Mouse (Mus musculus) urinary bladder, postnatal 10 days (tissue): Measurements from ENCODE around the gene Il4ra.

ENCODE experiments used
- DNase-seq: peaks from one replicate; pipeline ENCODE4 v3.0.0; 2022; ENCODE audit warnings: low spot score

The Il4ra gene

DNA sequence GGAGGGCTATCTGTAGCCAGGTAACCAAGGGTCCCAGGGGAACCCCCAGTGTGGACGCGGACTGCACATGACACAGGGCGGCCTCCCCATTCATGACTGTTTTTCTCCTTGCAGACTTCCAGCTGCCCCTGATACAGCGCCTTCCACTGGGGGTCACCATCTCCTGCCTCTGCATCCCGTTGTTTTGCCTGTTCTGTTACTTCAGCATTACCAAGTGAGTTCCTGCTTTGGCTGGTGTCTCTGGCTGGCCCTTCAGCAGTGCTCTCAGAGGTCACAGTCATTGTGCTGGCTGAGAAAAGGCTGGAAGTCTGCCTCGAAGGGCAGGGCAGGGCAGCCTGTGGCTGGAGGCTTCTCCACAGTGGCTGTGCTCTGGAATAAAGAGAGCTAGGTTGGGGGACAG lies 20.8 kb downstream of the Il4ra start:
- DNase-seq, result no peak

DNA sequence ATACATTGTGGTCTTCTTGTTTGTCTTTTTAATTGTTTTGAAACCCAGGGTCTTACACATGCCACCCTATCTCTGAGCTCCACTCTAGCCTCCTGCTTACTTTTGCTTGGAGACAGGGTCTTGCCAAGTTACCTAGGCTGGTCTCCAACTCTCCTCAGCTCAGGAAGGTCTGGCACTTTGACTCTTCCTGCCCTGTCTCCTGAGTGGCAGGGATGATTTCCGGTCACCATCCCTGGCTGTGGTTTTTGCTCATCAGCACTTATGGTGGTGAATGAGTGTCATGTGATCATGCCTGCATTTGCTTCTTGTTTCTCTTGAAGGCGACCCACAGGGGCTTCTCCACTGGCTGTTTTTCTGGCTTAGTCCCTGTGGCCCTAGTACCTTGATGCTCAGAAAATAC lies 21.9 kb downstream of the Il4ra start:
- DNase-seq, result no peak

- no peak for DNase-seq
Observed at GRCm38 (mm10) chr7:125574832-125575231, 22.9 kb downstream of the Il4ra start.

DNA sequence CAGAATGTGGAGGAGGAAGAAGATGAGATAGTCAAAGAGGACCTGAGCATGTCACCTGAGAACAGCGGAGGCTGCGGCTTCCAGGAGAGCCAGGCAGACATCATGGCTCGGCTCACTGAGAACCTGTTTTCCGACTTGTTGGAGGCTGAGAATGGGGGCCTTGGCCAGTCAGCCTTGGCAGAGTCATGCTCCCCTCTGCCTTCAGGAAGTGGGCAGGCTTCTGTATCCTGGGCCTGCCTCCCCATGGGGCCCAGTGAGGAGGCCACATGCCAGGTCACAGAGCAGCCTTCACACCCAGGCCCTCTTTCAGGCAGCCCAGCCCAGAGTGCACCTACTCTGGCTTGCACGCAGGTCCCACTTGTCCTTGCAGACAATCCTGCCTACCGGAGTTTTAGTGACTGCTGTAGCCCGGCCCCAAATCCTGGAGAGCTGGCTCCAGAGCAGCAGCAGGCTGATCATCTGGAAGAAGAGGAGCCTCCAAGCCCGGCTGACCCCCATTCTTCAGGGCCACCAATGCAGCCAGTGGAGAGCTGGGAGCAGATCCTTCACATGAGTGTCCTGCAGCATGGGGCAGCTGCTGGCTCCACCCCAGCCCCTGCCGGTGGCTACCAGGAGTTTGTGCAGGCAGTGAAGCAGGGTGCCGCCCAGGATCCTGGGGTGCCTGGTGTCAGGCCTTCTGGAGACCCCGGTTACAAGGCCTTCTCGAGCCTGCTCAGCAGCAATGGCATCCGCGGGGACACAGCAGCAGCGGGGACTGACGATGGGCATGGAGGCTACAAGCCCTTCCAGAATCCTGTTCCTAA lies 24.0 kb downstream of the Il4ra start:
- DNase-seq, result no peak

- DNase-seq, result no peak
Observed at GRCm38 (mm10) chr7:125576982-125577381, 25.1 kb downstream of the Il4ra start.

GRCm38 (mm10) chr7:125577486-125578088 lies 25.7 kb downstream of the Il4ra start:
- no peak for DNase-seq

DNA sequence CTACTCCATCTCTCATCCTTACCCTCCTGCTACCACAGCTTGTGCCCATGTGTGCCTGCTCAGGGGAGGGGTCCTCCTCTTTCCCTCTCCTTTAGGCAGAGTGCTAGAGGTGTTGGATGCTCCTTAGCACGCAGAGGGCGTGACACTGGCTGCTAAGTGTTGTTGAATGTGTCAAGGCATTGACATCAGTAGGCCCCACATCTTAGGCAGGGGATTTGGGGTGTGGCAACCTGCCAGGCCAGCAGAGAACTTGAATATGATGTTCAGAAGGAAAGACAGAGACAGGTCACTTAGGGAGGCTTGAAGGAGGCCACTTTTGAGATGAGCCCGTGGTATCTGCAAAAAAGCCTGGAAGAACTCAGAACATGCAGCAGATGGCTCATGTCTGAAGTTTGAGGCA lies 26.2 kb downstream of the Il4ra start:
- DNase-seq, result no peak

DNA sequence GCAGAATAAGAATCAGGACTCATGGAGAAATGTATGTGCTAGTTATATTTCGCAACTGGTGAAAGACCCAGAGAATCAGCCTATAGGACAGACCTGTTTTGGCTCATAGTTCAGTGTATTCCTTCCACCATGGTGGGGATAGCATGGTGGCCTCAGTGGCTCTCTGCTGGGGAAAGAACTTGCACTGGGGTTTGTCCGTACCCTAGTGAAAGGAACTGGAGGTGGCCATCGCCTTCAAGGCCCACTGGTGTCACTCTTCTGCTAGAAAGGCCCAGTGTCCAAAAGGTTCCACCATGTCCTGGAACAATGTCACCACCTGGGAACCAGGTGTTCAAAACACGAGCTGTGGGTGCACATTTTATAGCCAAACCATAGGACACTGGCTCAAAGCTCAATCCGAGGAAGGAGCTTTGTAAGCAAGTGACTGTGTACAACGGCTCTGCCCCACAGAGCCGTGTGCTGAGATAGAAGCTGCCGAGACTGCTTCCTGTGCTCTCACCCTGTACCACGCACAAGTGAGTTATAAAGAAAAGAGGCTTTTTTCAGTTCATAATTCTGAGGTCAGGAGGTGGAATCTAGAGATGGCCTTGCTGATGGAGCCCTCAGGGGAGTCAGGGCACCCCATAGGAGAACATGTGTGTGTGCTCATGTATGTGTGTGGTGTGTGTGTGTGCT lies 27.8 kb downstream of the Il4ra start:
- DNase-seq, result no peak

GRCm38 (mm10) chr7:125580220-125580549 lies 28.3 kb downstream of the Il4ra start:
- DNase-seq, result no peak

- no peak for DNase-seq
Observed at GRCm38 (mm10) chr7:125580625-125581316, 28.9 kb downstream of the Il4ra start.

DNA sequence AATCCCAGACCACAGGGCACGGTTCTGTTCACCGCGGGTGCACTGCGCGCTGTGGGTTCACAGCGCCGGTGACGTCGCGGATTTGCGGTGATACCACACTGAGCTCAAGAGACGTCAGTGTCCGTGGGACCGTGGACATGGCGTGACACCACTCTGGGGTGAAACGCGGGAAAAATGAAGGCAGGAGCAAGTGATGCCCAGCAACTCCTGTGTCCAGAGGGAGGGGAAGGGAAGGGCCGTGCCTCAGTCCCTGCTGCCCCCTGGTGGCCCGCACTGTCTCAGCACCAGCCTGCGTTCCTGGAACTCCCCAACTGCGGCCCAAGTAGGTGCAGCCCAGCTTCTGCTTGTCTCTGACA lies 29.4 kb downstream of the Il4ra start:
- peak; percentile 75 for DNase-seq

- no peak for DNase-seq
Observed at GRCm38 (mm10) chr7:125583325-125584004, 31.5 kb downstream of the Il4ra start.

- no peak for DNase-seq
Observed at GRCm38 (mm10) chr7:125584005-125584369, 32.1 kb downstream of the Il4ra start.

GRCm38 (mm10) chr7:125586355-125586754 lies 34.4 kb downstream of the Il4ra start:
- no peak for DNase-seq

GRCm38 (mm10) chr7:125588721-125589120 lies 36.8 kb downstream of the Il4ra start:
- DNase-seq, result no peak

DNA sequence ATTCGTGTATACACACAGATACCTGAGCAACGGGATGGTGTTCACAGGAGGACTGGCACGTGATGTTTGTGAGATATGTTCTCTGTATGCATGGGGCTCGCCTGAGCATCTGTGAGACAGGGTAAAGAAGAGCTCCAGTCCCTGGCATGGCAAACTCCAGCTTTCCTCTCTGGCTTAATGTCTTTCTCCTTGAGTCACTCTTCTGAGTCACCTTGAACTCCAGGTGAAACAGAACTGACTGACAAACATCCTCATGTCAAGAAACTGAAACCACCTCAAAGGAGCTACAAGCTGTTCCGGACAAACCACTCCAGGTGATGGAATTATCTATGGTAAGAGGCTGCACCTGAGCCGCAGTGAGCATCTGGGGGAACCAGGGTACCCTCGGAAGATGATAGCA lies 38.0 kb downstream of the Il4ra start:
- DNase-seq, result no peak

DNA sequence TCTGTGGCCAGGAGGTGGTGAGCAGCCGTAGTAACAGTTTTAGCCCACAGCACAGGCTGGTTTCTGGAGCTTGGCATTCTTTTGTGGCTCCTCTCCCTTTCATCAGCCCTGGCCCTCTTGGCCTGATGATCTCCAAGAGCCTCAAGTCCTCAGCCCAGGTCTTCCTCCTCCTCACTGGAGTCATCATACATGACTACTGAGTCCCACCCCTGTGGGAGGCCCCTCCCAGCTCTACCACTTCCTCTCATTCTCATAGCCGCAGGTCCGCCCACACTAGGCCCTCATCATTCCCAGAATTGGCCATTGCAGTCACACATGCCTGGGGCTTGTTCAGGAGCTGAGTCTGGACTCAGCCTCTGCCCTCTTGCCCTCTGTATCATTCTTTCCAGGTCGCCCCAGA lies 41.9 kb downstream of the Il4ra start:
- DNase-seq, result no peak

DNA sequence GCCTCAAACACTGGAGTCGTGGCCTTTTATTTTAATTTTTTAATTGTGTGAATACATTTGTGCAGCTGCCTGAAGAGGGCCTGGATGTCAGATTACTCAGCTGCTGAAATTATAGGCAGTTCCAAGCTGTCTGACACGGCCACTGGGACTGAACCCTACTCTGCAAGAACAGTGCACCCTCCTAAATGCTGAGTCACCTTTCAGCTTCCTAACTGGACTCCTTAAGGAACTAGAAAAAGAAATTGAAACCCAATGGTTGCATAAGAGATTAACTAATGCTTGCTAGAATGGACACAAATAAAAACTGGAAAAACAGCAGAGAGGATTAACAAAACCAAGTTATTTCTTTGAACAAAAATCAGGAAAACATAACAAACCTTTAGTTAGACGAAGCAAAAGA lies 44.5 kb downstream of the Il4ra start:
- DNase-seq, result no peak

DNA sequence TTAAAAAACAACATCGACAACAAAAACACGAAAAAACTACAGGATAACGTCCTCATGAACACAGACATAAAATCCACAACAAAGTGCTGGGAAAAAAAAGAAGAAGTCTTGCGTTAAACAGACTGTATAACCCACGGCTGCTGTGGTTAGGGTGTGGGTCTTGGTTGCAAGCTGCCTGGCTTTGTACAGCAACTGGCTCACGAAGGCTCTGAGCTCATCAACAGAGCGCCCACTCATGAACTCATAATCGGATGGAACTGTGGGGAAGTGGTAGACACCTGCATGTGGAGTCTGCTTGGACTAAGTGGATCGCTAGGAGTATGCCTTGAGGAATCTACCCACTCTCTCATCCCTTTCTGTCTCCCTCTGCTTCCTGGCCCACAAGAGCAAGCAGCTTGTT lies 45.2 kb downstream of the Il4ra start:
- no peak for DNase-seq

GRCm38 (mm10) chr7:125597516-125598347 lies 45.8 kb downstream of the Il4ra start:
- no peak for DNase-seq

- no peak for DNase-seq
Observed at GRCm38 (mm10) chr7:125599373-125599973, 47.6 kb downstream of the Il4ra start.
